Mouse (Mus musculus): ENCODE results near the gene Gm17651. TPM values are rescaled to one million over a fixed set of nuclear protein-coding genes. Genes with fewer than 3 reads are reported as not detected.

Gene Gm17651
- polyA plus RNA-seq (2017; shearing (Covaris generic)): not detected

DNA sequence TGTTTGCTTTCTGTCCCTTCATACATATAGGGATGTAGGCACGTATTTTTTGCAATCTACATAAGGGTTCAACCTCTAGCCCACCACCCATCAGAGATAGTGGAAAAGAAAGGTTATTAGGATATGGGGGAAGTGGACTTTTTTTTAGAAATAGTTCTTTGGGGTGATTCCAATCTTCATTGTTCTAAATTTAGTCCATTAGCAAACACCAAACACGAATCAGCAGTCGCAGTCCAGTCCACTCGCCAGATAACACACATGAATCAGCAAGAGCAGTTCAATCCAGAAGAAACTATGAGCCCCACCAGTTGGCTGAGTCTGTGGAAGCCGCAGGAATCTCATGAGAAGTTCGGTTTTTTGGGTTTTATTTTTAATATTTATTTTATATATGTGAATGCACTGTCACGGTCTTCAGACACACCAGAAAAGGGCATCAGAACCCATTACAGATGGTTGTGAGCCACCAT is at the start of gene Gm17651:
Gene Gm17651 (minus strand): TSS at position 51 of the 467 bp plus-strand sequence.

GRCm38 (mm10) chr3:97657655-97658411 is 16.7 kb downstream of the Gm17651 start, which contains the start of gene Prkab2:
Gene Prkab2, plus strand, starts transcription at chr3:97658193.

GRCm38 (mm10) chr3:97628391-97629001 is 46.0 kb downstream of the Gm17651 start, which contains the start of gene Fmo5:
Gene Fmo5, plus strand, starts transcription at chr3:97628804.

Other genes starting within 250 kb of the Gm17651 start
- gene Chd1l, start 64.5 kb downstream of the Gm17651 start, polyA plus RNA-seq (2017; shearing (Covaris generic)): 30.3 TPM
- gene Fmo5, start 45.9 kb downstream of the Gm17651 start, polyA plus RNA-seq (2017; shearing (Covaris generic)): 6.4 TPM
- gene Prkab2, start 16.5 kb downstream of the Gm17651 start, polyA plus RNA-seq (2017; shearing (Covaris generic)): 5.3 TPM
- 20.7 TPM for gene Pde4dip, start 214.0 kb upstream of the Gm17651 start, polyA plus RNA-seq (2017; shearing (Covaris generic))
- gene Sec22b, start 226.5 kb upstream of the Gm17651 start, polyA plus RNA-seq (2017; shearing (Covaris generic)): 78.1 TPM

Data from effector memory CD4-positive, alpha-beta T cell, adult 5 months (primary cell).